Mouse (Mus musculus) megakaryocyte, embryonic 14.5 days (primary cell): Measurements from ENCODE around the gene Chil1.

ENCODE experiments used
- FLI1 ChIP-seq: IDR thresholded peaks from 2 replicates; pipeline ENCODE4 v1.6.1; 2012; ENCODE audit warnings: low read length, inconsistent platforms, mixed read lengths
- GATA1 ChIP-seq: IDR thresholded peaks from 3 replicates; pipeline ENCODE4 v1.6.1; 2012; ENCODE audit warnings: mixed read lengths, low read length, inconsistent platforms, borderline replicate concordance

DNA sequence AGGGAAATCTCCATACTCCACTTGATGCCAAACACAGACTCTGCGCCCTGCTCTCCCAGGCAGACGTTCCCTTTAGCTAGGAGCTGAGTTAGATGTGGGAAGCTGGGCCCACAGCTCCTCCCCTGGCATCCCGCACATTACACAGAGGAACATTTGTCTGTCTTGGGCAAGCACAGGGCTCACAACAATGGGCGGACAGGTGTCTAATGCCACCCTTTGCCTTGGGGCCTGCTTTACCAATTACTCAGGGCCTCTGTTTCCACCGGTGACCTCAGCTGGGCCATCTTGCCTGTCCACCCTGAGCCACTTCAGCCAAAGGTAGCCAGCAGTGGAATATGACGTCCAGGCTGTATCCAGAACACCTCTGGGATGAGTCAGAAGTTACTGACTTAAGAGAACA is 20.6 kb upstream of the Chil1 start:
- TF ChIP-seq GATA1 (no peak), FLI1 (no peak)
